Mouse (Mus musculus) forebrain, postnatal 0 days (tissue): ENCODE results near the gene Disp3. TPM values are rescaled to one million over a fixed set of nuclear protein-coding genes. Genes with fewer than 3 reads are reported as not detected.

Experiments
- ATAC-seq: fragments of 200-750 bp; cut with Nextera tagmentation; 2 replicates; pipeline ENCODE4 v1.8.0; 2017; ENCODE audit warnings: mild to moderate bottlenecking, moderate library complexity
- DNase-seq: peaks from one replicate; pipeline ENCODE4 v3.0.0-alpha.2; 2015
- H3K27ac ChIP-seq: fragments of 300-500 bp; sonication (generic); 2 replicates; pipeline ENCODE4 v1.5.1; 2014; ENCODE audit warnings: low read depth, mild to moderate bottlenecking, antibody characterized with exemption, low read length, moderate library complexity, mixed read lengths
- H3K27me3 ChIP-seq: fragments of 300-500 bp; sonication (generic); 2 replicates; pipeline ENCODE4 v1.6.1; 2014; ENCODE audit warnings: mild to moderate bottlenecking, low read length, mixed read lengths; ENCODE audit not compliant: insufficient read depth
- H3K36me3 ChIP-seq: fragments of 300-500 bp; sonication (generic); 2 replicates; pipeline ENCODE4 v1.6.1; 2014; ENCODE audit warnings: mild to moderate bottlenecking, moderate library complexity; ENCODE audit not compliant: insufficient read depth
- H3K4me1 ChIP-seq: fragments of 300-500 bp; sonication (generic); 2 replicates; pipeline ENCODE4 v1.6.1; 2014; ENCODE audit warnings: antibody characterized with exemption; ENCODE audit not compliant: insufficient read depth
- H3K4me2 ChIP-seq: fragments of 300-500 bp; sonication (generic); 2 replicates; pipeline ENCODE4 v1.6.1; 2014; ENCODE audit warnings: low read depth, mild to moderate bottlenecking, moderate library complexity
- H3K4me3 ChIP-seq: fragments of 300-500 bp; sonication (generic); 2 replicates; pipeline ENCODE4 v1.5.1; 2014; ENCODE audit warnings: low read depth, low read length, mixed read lengths
- H3K9ac ChIP-seq: fragments of 300-500 bp; sonication (generic); 2 replicates; pipeline ENCODE4 v1.6.1; 2014; ENCODE audit warnings: mild to moderate bottlenecking
- H3K9me3 ChIP-seq: fragments of 300-500 bp; sonication (generic); 2 replicates; pipeline ENCODE4 v1.6.1; 2016; ENCODE audit warnings: low read length
- CTCF ChIP-seq: sonication (generic); IDR thresholded peaks from 2 replicates; pipeline ENCODE4 v1.5.1; 2016; ENCODE audit warnings: antibody characterized with exemption, control low read depth, low read depth
- WGBS: fragments of 180-500 bp; shearing (Covaris S2); extraction: QIAGEN DNeasy Blood & Tissue Kit; methylation state at CpG from one replicate; pipeline ENCODE4 v1.1.7; 2014; 5-methylcytosine and 5-hydroxymethylcytosine counted together
- polyA plus RNA-seq: library from polyadenylated mRNA; unstranded; fragments of >200 nt; fragmentation: Nextera tagmentation; extraction: Ambion mirVana; gene quantifications from 2 replicates; pipeline ENCODE4 v1.2.1, GENCODE M21; 2015
- total RNA-seq: library from RNA; depleted of rRNA; stranded (reverse); fragments of >200 nt; gene quantifications from 2 replicates; pipeline ENCODE4 v1.2.3, GENCODE M21; 2014; rRNA removed

The Disp3 gene
- 13.2 and 17.3 TPM in 2 replicates for total RNA-seq
- polyA plus RNA-seq, result 4.1 and 6.1 TPM in 2 replicates

- H3K9ac ChIP-seq, result peak within 1 kb of the TSS; percentile 83
- peak within 1 kb of the TSS; percentile 80 for H3K27ac ChIP-seq
- peak within 1 kb of the TSS; percentile 94 for H3K4me2 ChIP-seq
- WGBS, result 2% methylated on average over 48 of the region's 54 CpGs
- ATAC-seq (peak; percentile 42), DNase-seq (no peak)
- H3K27me3 ChIP-seq, result no peaks in the 10 kb centered on the region
- peaks cover 31% of the 10 kb centered on the region for H3K4me1 ChIP-seq
- H3K36me3 ChIP-seq, result no peaks in the 10 kb centered on the region
- H3K9me3 ChIP-seq, result no peaks in the 10 kb centered on the region
- TF ChIP-seq CTCF, result no peak
- peak within 1 kb of the TSS; percentile 83 for H3K4me3 ChIP-seq
Observed at GRCm38 (mm10) chr4:148287476-148288054, at the start of gene Disp3. Gene Disp3, minus strand, starts transcription at chr4:148287965.

DNA sequence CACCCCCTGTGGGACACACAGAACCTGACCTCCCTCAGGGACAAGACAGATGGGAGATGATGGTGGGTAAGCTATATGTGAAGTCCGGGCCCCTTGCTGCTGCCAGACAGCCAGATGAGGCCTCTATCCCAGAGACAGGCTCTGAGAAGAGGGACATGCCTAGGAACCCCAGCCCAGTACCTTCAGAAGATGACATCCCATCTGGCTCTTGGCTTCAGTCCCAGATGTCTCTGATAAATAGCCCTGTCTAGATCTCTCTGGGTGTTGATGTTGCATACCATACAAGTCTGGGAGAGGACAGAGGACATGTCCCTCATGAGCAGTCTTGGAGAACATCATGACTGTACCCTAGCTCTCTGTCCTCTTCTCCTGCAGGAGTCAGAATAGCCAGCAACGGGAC, 42.5 kb upstream of the Disp3 start:
- TF ChIP-seq CTCF, result no peak
- DNase-seq, result no peak
- H3K36me3 ChIP-seq, result no peaks in the 10 kb centered on the region
- WGBS, result 87% methylated on average over 2 of the region's 2 CpGs
- no peak overlapping the region for H3K27ac ChIP-seq
- no peak overlapping the region for H3K4me3 ChIP-seq
- H3K9ac ChIP-seq, result no peak overlapping the region
- no peak overlapping the region for H3K4me2 ChIP-seq
- H3K9me3 ChIP-seq, result no peaks in the 10 kb centered on the region
- ATAC-seq, result no peak
- H3K4me1 ChIP-seq, result peaks cover 14% of the 10 kb centered on the region
- H3K27me3 ChIP-seq, result no peaks in the 10 kb centered on the region

DNA sequence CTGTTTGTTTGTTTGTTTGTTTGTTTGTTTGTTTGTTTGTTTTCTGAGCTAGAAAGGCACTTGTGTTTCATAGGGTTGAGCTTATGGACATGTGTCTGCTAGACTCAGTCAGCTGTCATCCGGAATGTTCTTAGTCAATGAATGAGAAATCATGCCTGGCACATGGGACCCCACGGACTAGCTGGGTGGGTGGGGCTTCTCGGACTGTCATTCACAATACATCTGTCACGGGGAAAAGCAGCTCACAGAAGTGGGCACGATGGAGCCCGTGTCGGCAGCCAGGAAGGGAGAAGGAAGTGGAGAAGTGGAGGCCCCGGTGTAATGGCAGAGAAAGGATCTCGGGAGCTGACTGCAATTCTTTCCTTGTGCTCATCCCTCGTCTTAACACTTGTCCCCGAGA, 41.7 kb upstream of the Disp3 start:
- DNase-seq (no peak), ATAC-seq (no peak)
- Histone ChIP-seq H3K4me3 (no peak overlapping the region), H3K36me3 (no peaks in the 10 kb centered on the region), H3K9ac (no peak overlapping the region), H3K4me2 (no peak overlapping the region), H3K27ac (no peak overlapping the region), H3K27me3 (no peaks in the 10 kb centered on the region), H3K4me1 (peaks cover 21% of the 10 kb centered on the region), H3K9me3 (no peaks in the 10 kb centered on the region)
- TF ChIP-seq CTCF, result no peak
- WGBS, result 29% methylated on average over 11 of the region's 11 CpGs

DNA sequence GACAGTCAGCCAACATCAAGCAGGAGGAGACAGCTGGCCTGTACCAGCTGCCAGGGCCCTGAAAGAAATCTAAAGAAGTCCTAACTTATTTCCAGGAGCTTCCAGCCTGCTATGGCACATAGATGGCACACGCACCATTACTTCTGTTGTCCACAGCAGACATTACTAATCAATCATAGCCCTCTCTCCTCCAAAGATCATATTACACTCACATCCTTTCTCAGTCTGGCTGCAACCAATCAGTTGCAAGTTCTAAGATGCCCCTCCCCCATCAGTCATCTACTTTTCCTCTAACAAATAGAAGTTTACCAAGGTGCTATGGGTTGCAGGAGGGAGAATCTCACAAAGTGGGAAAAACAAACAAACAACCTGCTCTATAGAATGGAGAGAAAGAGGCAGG, 40.5 kb upstream of the Disp3 start:
- Histone ChIP-seq H3K9me3 (no peaks in the 10 kb centered on the region), H3K36me3 (no peaks in the 10 kb centered on the region), H3K27me3 (0 out of 2 replicates have a peak, but pooled peaks cover 1% of the 10 kb centered on the region), H3K9ac (no peak overlapping the region), H3K27ac (no peak overlapping the region), H3K4me2 (no peak overlapping the region), H3K4me1 (peaks cover 21% of the 10 kb centered on the region), H3K4me3 (no peak overlapping the region)
- ATAC-seq, result no peak
- WGBS, result 93% methylated on average over 1 of the region's 1 CpGs
- no peak for DNase-seq
- no peak for TF ChIP-seq CTCF

DNA sequence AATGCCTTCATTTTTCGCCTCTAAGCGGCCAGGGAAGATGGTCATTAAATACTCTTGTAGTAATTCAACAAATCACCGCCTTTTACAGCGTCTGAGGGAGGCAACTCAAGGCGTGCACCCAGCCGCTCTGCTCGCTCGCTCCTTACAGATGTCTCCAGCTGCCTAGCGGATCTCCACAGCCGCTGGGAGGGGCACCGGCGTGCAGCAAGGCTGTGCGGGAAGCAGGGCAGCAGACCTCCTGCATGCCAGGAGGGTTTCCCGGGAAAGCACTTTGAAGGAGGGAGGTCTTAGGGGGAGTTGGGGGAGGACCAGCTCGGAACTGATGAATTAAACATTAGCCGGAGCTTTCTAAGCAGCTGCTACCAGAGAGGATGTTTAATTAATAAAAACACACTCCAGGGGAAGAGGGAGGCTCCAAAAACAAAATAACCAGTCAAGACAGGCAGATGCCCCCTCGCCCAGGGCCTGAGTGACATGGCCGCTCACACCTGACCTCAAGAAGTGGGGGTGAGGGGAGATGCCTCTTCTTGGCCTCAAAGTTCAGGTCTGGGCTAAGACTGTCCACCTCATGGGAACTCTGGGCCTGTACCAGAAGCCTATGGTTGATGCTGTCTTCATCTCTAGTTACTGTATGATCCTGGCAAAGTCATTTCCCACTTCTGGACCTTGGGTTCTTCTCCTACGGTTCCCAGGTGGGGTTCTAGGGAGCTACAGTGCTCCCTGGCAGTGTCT, 39.7 kb upstream of the Disp3 start:
- Histone ChIP-seq H3K9me3 (no peaks in the 10 kb centered on the region), H3K27ac (no peak overlapping the region), H3K36me3 (no peaks in the 10 kb centered on the region), H3K27me3 (peaks cover 4% of the 10 kb centered on the region; the same call in 1 of the 2 replicates), H3K4me3 (peak overlapping the region; percentile 14), H3K9ac (peak overlapping the region; percentile 31; the same call in 1 of the 2 replicates), H3K4me2 (peak overlapping the region; percentile 46), H3K4me1 (peaks cover 21% of the 10 kb centered on the region)
- DNase-seq (peak; percentile 70), ATAC-seq (peak; percentile 84)
- no peak for TF ChIP-seq CTCF
- 6% methylated on average over 19 of the region's 19 CpGs for WGBS

DNA sequence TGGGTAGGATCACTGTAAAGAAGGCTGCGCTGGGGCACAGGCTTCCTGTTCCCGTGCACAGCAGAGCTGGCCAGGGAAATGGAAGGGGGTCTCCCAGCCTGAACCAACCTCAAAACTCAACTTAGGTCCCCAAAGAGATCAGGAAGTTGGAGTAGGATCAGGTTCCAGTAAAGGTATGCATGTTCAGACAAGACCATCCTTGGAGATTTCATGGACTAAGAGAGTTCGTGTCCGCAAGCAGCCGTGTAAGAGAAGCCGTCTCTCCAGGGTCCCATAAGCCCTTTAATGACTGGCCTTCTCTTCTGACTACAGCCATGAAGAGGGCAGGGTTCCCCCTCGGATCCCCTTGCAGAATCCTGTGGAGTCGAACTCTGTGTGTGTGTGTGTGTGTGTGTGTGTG, 39.0 kb upstream of the Disp3 start:
- no peak overlapping the region for H3K27ac ChIP-seq
- peaks cover 21% of the 10 kb centered on the region for H3K4me1 ChIP-seq
- 40% methylated on average over 8 of the region's 8 CpGs for WGBS

DNA sequence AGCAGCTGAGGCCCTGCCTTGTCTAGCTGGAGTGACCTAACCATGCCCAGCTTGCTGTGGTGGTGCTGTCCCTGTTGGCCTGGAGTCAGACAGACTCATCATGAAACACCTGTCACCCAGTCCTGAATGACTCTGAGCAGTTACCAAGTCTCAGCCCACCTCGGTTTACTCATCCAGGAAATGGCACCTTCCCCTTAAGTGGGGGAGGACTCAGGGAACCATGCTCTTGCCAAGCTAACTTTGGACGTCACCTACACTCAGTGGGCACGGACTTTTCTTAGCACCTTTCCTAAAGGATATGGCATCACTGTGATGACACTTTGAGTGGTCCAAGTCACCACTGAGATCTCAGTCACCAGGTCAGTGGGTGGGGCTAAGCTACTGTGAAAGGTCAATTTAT, 38.2 kb upstream of the Disp3 start:
- Histone ChIP-seq H3K27ac (no peak overlapping the region), H3K4me3 (no peak overlapping the region), H3K27me3 (peaks cover 4% of the 10 kb centered on the region; the same call in 1 of the 2 replicates), H3K9ac (no peak overlapping the region), H3K9me3 (no peaks in the 10 kb centered on the region), H3K4me1 (peaks cover 21% of the 10 kb centered on the region), H3K36me3 (no peaks in the 10 kb centered on the region), H3K4me2 (no peak overlapping the region)
- 92% methylated on average over 3 of the region's 3 CpGs for WGBS
- no peak for TF ChIP-seq CTCF
- no peak for DNase-seq
- ATAC-seq, result no peak

More for the DNA sequence above, 39.0 kb upstream of the Disp3 start:
- Histone ChIP-seq H3K9ac (no peak overlapping the region), H3K27me3 (peaks cover 4% of the 10 kb centered on the region; the same call in 1 of the 2 replicates), H3K4me2 (0 out of 2 replicates have a peak overlapping the region, but pooled peaks have one; percentile 46), H3K9me3 (no peaks in the 10 kb centered on the region), H3K4me3 (no peak overlapping the region), H3K36me3 (no peaks in the 10 kb centered on the region)
- TF ChIP-seq CTCF, result no peak
- ATAC-seq (no peak), DNase-seq (no peak)
